Mouse (Mus musculus) thymus, adult 18-20 months (tissue): ENCODE results near the gene Ptprn.
A peak's percentile ranks its signal among the peaks of the same experiment; 100 is the strongest.

ENCODE experiments used
- DNase-seq, 2 experiments: peaks; one replicate each; pipeline ENCODE4 v3.0.0; 2022; ENCODE audit warnings: mixed read lengths in 2 of 2

The Ptprn gene

DNA sequence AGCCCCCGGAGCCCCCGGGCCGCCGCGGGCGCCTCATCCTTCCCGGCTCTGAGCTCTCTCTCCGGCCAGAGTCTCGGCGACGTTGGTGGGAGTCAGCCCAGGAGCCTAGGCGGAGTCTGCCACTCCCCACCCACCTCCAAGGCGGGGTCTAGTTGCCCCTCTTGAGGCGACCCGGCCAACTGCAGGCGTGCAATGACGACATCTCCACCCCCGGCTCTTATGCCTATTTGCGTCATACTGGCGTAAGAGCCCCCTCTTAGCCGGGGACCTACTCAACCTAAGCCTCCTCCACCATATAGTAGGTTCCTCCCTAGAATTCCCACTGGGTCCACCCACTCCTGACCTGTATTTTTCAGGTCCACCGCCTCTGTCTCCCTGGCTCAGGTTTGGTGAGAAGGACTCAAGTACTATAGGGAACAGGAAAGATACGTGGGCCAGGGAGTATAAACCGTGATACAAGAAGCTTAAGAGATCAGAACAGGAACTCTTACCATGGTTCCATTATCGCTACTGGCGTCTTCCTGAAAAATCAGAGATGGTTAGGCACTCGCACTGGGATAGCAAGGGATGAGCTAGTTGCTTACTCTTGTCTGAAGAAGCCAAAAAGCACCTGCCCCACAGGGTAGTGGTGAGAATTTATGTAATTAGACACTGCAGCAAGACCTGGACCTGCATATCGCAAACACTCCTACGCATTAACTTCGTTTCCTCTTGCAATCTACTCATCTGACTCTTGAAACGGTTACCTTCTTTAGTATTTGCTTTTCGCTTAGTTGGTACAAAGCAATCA is at the start of gene Ptprn:
Gene Ptprn, minus strand, starts transcription at position 412 of the 790 bp plus-strand sequence.
- no peak for DNase-seq

- DNase-seq = no peak
These were observed 47.4 kb upstream of the Ptprn start for GRCm38 (mm10) chr1:75311694-75312093.

- no peak for DNase-seq
These were observed 40.4 kb upstream of the Ptprn start for GRCm38 (mm10) chr1:75304662-75305061.

DNA sequence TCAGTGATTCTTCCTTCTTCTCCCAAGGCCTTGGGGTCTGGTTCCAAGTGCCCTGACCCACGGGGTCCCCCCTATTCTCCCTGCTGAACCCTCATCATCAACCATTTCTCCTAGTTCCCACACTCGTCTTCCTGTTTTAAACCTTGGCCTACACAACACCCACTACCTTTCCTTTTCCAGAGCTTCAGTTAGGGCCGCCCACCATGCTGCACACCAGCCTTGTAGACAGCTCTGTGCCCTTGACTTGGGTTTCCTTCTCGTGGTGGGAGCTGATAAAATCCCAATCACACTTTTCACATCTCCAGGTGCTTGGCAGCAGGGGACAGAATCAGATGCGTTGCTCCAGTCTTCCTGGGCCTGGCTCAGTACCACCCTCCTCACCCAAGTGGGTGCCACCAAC is 30.0 kb upstream of the Ptprn start:
- DNase-seq = no peak

GRCm38 (mm10) chr1:75293331-75293701 is 29.0 kb upstream of the Ptprn start:
- no peak for DNase-seq

DNA sequence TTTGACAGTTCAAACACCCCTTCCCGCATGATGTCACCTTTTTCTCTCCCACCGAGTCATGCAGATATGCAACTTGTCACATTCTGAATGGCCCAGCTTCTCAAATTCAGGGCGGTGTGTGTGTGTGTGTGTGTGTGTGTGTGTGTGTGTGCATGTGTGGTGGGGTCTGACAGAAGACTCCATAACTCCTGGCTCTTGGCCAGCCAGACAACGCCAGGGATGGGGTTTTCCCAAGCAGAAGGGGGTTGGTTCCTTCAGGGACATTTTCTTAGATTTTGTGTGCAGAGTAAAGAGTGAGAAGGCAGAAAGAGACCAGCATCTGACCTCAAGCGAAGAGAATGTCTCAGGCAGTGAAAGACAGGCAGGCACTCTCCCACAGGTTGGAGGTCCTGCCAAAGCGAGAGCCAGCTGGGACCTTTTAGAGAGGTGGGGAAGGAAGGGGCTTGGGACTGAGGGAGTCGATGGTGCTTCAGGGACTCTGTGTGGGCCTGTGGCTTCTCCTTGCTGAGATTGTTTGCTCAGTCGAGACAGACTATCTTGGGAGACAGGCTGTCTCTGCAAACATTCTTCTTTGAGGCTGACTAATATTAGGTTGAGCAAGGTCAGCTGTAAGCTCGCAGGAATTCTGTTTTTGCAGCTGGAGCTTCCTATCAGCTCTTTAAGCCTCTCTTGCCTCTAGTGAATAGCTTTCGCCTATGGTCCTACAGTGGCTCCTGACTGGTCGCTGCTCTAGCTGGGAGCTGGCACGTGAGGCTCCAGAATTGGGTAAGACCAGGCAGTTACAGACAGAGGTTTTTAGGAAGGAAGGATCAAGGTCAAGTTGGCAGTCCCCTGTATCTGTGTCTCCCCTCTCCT is 28.4 kb upstream of the Ptprn start:
- no peak for DNase-seq

GRCm38 (mm10) chr1:75291321-75291720 is 27.0 kb upstream of the Ptprn start:
- DNase-seq = no peak

DNA sequence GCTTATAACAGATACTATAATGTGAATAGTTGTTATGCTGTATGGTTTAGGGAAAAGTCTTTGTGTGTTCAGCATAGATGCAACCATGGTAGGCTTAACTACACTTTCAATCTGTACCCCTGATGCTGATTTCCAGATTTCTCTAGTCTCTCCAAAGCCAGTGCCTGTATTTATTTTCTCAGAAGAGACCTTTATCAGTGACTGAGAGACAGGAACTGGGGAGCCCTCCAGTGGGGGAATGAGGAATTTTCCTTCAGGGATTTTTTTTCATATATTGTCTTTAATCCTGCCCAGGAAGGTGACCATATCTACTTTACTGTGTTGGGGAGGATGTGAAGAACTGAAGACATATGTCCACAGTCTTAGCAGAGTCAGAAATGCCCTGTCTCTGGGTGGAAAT is 26.3 kb upstream of the Ptprn start:
- no peak for DNase-seq

- DNase-seq = no peak
These were observed 25.7 kb upstream of the Ptprn start for GRCm38 (mm10) chr1:75289888-75290431.

DNA sequence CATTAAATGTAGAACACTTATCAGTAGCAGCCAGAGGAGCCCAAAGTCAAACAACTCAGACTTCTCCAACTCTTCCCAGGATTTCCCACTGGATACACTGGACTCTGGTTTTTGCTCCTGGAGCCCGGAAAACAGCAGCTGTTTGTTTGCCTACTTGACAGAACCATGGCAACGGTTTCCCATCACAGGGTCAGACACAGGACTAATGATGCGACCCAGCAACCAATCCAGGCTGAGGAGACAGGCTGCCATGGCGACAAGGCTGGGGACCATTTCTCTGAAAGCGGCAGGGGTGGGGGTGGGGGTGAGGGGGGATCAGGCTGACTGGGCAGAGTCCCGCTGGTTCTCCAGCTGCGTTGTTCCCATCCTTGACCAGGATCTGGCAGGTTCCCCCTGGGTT is 25.1 kb upstream of the Ptprn start:
- DNase-seq = no peak

- DNase-seq = no peak
These were observed 20.6 kb upstream of the Ptprn start for GRCm38 (mm10) chr1:75284911-75285310.

DNA sequence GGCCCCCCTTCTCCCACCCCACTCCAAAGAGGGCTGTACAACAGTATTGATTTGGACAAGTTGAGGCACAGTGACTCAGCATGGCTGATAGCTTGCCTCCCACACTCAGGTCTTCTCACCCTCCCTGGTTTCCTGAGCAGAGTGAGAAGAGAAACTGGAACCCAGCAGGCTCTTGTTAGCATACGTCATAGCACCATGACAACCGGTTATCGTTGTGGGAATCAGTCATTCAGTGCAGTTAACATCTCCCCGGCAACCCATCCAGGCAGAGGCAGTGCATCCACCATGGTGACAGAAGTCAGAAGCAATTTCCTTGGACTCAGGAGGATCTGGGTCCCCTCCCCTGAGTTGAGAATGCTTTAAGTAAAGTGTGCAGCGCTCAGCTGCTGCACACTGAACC is 18.7 kb upstream of the Ptprn start:
- DNase-seq = no peak

GRCm38 (mm10) chr1:75278228-75278627 is 13.9 kb upstream of the Ptprn start, which contains the start of gene Resp18:
Gene Resp18, minus strand, starts transcription at chr1:75278415.
- DNase-seq = no peak

- DNase-seq = no peak
These were observed 13.2 kb upstream of the Ptprn start for GRCm38 (mm10) chr1:75277195-75278188.

- DNase-seq = no peak
These were observed 1.0 kb downstream of the Ptprn start for GRCm38 (mm10) chr1:75262969-75263951.

- no peak for DNase-seq
These were observed 3.0 kb downstream of the Ptprn start for GRCm38 (mm10) chr1:75261278-75261677.

DNA sequence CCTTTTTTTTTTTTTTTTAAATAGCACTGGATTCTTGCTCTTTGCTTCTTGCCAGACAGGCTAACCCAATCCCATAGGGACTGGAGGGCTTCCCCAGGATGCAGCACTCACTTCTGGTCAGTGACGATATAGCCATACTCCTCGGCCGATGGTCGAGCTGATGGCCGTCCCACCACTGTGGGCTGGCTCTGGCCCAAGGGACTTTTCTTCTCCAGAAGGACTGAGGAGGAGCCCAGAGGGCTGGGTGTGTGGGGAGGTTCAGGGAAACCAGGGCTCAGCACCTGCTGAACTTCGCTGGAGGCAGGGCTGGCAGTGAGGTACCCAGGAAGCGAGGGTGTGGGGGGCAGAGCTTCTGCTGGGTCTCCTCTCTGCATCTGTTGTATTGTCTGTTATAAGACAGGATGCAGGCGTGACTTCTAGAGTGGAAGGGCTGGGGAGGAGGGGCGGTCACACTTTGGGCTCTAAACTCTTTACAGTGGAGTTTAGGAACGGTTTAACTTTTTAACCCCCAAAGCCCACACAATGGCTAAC is 8.7 kb downstream of the Ptprn start:
- DNase-seq = peak in 1 of 2 experiments; percentile 60

- DNase-seq = no peak
These were observed 9.7 kb downstream of the Ptprn start for GRCm38 (mm10) chr1:75254625-75255013.

GRCm38 (mm10) chr1:75253849-75254624 is 10.3 kb downstream of the Ptprn start:
- peak; percentile 60 to 68 for DNase-seq

- DNase-seq = no peak
These were observed 11.3 kb downstream of the Ptprn start for GRCm38 (mm10) chr1:75253029-75253428.
